Mouse (Mus musculus) lung, adult 2 months (tissue): ENCODE results near the gene Fam213b.

Experiments used
- CTCF ChIP-seq: fragments of 200-500 bp; IDR thresholded peaks from 2 replicates; pipeline ENCODE4 v1.5.1; 2011; ENCODE audit warnings: mild to moderate bottlenecking, low read length, control low read depth; ENCODE audit not compliant: insufficient read depth
- POLR2A ChIP-seq: fragments of 200-500 bp; IDR thresholded peaks from 2 replicates; pipeline ENCODE4 v1.6.1; 2011; ENCODE audit warnings: low read depth, mild to moderate bottlenecking, control low read depth, low read length, borderline replicate concordance; ENCODE audit errors: extremely low read depth

DNA sequence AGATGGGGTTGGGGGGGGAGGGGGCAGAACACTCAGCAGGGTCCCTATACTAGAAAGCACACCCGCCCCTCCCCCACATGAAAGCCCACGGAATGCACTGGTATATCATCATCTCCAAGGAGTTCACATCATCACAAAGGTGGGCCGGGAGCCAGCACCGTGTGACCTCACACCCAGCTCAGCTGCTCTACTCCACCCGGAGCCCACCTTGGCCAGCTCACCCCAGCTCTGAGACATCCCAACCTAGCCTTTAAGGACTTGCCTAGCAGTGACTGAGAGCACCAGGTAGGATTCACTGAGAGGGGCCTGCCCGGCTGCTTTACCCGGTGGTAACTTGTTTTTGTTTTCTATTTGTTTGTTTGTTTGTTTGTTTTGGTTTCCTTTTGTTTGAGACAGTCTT is 29.5 kb downstream of the Fam213b start, which contains the start of gene Mmel1:
- TF ChIP-seq CTCF = no peak
- no peak for TF ChIP-seq POLR2A
